Mouse (Mus musculus) left cerebral cortex, postnatal 36 days (tissue): ENCODE results near the gene Gm20604. TPM values are rescaled to one million over a fixed set of nuclear protein-coding genes. Genes with fewer than 3 reads are reported as not detected.

ENCODE experiments used
- DNase-seq, 2 experiments: peaks; one replicate each; pipeline ENCODE4 v3.0.0; 2021 to 2022; ENCODE audit warnings: low spot score in 2 of 2, mixed read lengths in 1 of 2
- intact Hi-C: fragments of 180-260 bp; cut with DNase I; formaldehyde crosslinking; loops from one replicate; pipeline ENCODE4 v1.15.1; 2025
- total RNA-seq, 2 experiments: library from RNA; stranded (reverse); gene quantifications; 2 replicates each; pipeline ENCODE4 v1.2.3; 2021

Gm20604 gene
- total RNA-seq, 2 experiments from 2014 or later: 17.4 to 20.6 TPM

GRCm38 (mm10) chr12:102710851-102711375 lies 47.6 kb downstream of the Gm20604 start:
- intact Hi-C loops: no loop called here
- no peak for DNase-seq

DNA sequence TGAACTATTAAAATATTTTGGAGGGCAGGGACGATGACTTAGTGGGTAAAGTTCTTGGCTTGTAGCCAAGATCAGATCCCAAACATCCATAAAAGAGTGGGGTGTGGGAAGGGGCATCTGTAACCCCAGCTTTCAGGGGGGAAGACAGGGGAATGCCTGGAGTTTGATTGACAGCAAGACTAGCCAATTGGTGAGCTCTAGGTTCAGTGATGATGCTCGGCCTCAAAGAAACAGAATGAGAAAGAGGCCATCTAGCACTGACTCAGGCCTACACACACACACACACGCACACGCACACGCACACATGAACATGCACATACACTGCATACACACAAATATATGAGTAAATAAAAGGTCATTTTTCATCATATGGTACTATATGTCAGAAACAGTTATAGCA lies 48.6 kb downstream of the Gm20604 start:
- intact Hi-C loops: no loop called here
- DNase-seq: no peak

GRCm38 (mm10) chr12:102708220-102708619 lies 50.3 kb downstream of the Gm20604 start:
- no peak for DNase-seq
- intact Hi-C loops: no loop called here

DNA sequence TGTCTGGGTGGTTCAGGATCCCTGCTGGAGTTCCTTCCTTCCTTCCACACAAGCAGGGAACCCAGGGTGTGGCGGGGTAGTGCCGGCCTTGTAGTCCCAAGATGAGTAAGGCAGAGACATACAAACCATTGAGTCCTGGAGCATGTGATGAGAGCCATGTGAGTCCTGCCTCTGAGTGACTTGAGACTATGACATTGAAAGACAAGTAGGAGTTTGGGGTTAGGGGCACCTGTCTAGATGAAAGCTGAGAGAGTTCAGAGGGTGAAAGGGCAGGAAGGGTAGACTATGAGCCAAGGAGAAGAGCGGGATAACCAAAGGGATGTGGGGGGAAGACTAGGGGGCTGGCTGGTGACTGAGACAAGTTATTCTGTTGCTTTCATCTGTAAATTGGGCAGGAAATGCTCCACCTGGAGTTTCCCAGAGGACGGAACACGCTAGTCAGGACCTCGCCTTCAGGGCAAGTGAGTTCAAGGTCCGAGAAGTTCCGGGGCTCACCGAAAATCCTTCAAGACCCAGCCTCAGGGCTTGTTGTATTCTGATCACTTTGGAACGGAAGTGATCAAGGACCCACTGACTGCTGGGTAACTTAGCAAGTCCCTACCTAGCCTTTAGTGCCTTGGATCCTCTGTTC lies 51.5 kb downstream of the Gm20604 start:
- no peak for DNase-seq
- intact Hi-C loops: no loop called here

- DNase-seq: no peak
- intact Hi-C loops: no loop called here
These were observed 52.4 kb downstream of the Gm20604 start for GRCm38 (mm10) chr12:102705906-102706640.

DNA sequence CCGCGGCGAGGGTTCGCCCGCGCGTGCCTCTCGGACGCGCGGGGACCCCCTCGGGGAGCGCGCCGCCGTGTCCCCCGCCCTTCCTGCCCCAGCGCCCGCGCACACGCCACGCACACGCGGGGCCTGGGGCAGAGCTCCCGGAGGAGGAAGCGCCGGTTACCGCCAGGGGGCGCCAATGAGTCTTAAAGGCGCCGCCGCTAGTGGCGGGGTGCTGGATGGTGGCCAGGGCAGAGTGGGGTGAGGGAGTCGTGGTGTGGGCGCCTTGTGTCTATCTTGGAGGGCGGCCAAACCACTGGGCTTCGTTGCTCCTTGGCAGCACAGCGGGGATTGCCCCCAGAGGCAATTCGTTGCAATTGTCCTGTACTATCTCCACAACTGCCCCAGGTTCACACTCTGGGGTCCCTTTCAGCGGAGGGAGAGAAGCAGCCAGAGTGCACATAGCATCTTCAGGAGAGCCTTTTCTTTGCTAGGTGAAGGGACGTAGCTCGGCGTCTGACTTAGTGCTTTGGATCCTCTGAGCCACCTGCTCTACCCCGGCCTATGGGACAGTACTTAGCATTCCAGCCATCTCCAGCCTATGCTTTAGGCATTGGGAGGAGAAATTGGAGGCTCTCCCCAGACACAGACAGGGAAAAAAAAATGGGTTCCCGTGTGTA lies 53.1 kb downstream of the Gm20604 start:
- intact Hi-C loops: no loop called here
- DNase-seq: peak; percentile 90 to 91

GRCm38 (mm10) chr12:102704457-102705198 lies 53.8 kb downstream of the Gm20604 start, which contains the start of gene Itpk1:
Itpk1 (minus strand) TSS chr12:102704930.
- intact Hi-C loops: loop anchor here (5.0 kb wide), 1 partner anchor 72 kb away; no protein-coding TSS in a partner anchor
- peak in 1 of 2 experiments; percentile 57 for DNase-seq

GRCm38 (mm10) chr12:102703921-102704408 lies 54.5 kb downstream of the Gm20604 start:
- no peak for DNase-seq
- intact Hi-C loops: loop anchor here (5.0 kb wide), 1 partner anchor 72 kb away; no protein-coding TSS in a partner anchor

GRCm38 (mm10) chr12:102703441-102703840 lies 55.0 kb downstream of the Gm20604 start:
- DNase-seq: no peak
- intact Hi-C loops: loop anchor here (5.0 kb wide), 1 partner anchor 71 kb away; no protein-coding TSS in a partner anchor

GRCm38 (mm10) chr12:102703111-102703412 lies 55.4 kb downstream of the Gm20604 start:
- DNase-seq: no peak
- intact Hi-C loops: loop anchor here (5.0 kb wide), 1 partner anchor 71 kb away; no protein-coding TSS in a partner anchor

GRCm38 (mm10) chr12:102702356-102703110 lies 55.9 kb downstream of the Gm20604 start:
- DNase-seq: peak; percentile 53 to 68
- intact Hi-C loops: loop anchor here (5.0 kb wide), 1 partner anchor 70 kb away; no protein-coding TSS in a partner anchor

DNA sequence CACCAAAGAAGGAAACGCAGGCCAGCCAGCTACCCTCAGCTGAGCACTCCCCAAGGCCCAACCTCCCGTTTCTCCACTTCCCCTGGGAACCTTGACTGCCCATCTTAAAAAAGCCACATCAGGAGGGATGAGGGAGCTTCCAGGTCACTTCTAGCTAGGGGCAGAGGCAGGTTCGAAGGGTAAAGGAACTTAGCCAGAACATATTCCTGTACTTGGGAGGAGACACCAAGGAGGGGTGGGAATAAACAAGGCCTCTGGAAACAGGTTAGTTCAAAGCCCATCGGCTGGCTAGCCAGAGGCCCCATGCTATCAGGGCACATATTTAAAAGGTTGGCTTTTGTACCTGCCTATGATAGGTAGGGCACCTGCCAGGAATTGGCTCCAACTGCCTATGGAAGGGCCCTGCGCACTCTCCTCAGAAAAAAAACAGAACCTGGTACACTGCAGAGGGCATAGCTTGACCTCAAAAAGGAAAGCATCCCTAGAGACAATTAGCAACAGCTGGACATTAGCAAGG lies 56.7 kb downstream of the Gm20604 start:
- intact Hi-C loops: loop anchor here (5.0 kb wide), 1 partner anchor 69 kb away; no protein-coding TSS in a partner anchor
- DNase-seq: no peak

- no peak for DNase-seq
- intact Hi-C loops: loop anchor here (5.0 kb wide), 1 partner anchor 68 kb away; no protein-coding TSS in a partner anchor
These were observed 58.0 kb downstream of the Gm20604 start for GRCm38 (mm10) chr12:102700453-102700852.

DNA sequence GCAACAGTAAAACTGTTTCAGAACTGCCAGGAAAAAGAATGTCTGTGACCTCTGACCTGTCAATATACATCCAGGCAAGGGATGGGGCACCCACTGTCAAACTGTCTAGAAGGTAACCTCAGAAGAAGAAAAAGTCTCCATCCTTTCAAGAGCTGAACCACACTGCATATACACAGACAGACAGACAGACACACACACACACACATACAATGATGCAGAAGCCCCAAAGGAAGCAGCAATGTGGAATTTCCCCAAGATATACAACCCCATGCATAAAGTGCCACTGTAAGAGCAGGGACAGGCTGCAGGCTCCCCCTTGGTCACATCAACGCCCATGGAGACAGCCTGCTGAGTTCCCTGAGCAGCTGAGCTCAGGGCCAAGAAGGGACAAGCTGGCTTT lies 59.3 kb downstream of the Gm20604 start:
- intact Hi-C loops: loop anchor here (5.0 kb wide), 1 partner anchor 47 kb away; no protein-coding TSS in a partner anchor
- DNase-seq: no peak

DNA sequence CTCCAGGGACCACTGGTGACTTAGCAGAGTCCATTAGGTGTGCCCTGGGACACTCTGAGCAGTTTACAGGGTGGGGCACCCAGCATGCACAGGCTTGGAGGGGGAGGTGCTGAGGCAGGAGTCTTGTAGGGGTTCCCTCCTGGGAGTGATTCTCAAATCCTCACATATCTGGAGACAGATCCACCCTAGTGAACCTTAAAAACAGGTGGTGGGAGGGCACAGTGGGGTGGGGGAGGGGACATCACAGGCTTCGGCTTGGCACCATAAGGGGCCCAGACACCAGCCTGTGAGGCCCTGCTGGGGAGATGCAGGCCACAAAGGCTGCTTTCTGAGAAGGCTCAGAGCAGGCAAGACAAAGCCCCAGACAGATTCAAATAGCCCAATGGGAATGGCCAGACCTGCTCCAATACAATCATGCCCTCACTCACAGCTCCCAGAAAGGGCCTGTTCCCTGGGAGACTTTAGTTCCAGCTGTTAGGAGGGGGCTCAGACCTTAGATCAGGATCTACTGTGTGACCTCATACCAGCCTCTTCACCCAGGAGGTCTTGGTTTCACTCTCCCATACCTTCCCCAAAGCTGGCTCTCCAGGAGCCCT lies 60.3 kb downstream of the Gm20604 start:
- intact Hi-C loops: loop anchor here (5.0 kb wide), 1 partner anchor 46 kb away; no protein-coding TSS in a partner anchor
- DNase-seq: no peak

- DNase-seq: no peak
- intact Hi-C loops: loop anchor here (5.0 kb wide), 1 partner anchor 45 kb away; no protein-coding TSS in a partner anchor
These were observed 61.1 kb downstream of the Gm20604 start for GRCm38 (mm10) chr12:102697381-102697780.

DNA sequence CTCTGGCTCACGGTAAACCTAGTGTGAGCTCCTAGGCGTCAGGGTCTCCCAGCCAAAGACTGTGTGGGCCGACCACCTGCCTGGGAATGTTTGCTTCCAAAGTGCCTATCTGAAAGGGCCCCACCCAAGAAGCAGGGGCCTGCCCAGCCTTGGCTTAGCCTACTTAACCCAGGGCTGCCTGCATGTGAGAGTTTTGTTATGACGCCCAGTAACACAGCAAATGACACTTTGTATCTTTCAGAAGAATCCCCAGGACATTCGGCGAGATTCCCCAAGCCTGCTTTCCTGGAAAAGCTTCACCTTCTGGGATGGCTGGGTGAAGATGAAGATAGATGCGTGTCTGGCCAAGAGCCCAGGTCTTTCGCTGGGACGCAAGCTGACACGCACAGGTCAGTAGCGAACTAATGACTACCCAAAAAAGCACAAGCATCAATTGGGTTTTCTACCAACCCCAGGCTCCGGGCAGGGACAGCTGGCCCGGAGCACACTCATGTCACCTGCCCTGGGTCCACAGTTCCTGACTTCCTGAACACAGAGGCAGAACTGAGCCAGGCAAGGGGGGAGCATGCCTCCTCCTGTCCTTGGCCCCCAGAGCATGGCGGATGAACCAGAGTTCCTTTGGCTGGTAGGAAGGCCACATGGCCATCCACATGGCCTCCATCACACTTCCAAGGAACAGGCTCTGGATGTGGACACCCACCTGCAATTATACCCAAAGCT lies 61.7 kb downstream of the Gm20604 start:
- no peak for DNase-seq
- intact Hi-C loops: loop anchor here (5.0 kb wide), 1 partner anchor 44 kb away; no protein-coding TSS in a partner anchor
